Mouse (Mus musculus): ENCODE data around the gene Hnrnpll.

Gene Hnrnpll

GRCm38 (mm10) chr17:79998986-79999385, 63.1 kb downstream of the Hnrnpll start:
- DNase-seq (ENCODE audit: low read depth), result no peak

- DNase-seq (ENCODE audit: low read depth), result no peak
Measured at GRCm38 (mm10) chr17:79995091-79995691, 66.9 kb downstream of the Hnrnpll start.

GRCm38 (mm10) chr17:79992114-79992513, 70.0 kb downstream of the Hnrnpll start:
- no peak for DNase-seq (ENCODE audit: low read depth)

DNA sequence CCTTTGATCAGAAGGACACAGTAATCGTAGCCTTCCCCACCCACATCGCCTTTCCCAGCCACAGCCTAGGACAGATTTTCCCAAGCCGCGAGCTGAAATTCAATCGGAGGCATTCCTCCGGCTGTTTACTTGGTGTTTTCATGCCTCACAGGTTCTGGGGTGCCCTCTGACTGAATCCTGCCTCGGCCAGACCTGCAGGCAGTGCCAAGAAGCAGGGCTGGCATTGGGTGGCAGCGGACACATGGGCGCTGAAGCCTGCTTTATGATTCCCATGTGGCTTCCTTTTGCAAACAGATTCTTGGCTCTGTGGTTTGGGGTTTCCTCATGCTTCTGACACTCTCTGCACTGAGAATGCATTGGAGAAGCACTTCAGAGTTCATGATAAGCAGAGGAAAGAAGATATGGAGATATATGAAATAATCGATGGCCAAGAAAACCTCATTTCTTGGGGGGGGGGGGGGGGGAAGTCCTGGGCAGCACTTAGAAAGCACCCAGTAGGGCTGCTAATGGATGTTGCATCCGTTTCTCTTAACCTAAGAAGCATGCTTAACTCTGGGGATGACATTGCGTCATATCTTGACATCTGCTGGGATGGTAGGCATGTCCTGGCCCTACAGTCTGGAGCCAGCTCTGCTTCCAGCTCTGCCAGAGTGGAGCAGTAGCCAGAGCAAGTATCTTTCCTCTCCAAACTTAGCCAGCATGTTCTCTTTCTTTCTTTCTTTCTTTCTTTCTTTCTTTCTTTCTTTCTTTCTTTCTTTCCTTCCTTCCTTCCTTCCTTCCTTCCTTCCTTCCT, 70.8 kb downstream of the Hnrnpll start:
- no peak for DNase-seq (ENCODE audit: low read depth)

GRCm38 (mm10) chr17:79990161-79990560, 72.0 kb downstream of the Hnrnpll start:
- no peak for DNase-seq (ENCODE audit: low read depth)

- no peak for DNase-seq (ENCODE audit: low read depth)
Measured at GRCm38 (mm10) chr17:79984450-79984849, 77.7 kb downstream of the Hnrnpll start.

GRCm38 (mm10) chr17:79982955-79983529, 79.1 kb downstream of the Hnrnpll start:
- DNase-seq (ENCODE audit: low read depth), result no peak

DNA sequence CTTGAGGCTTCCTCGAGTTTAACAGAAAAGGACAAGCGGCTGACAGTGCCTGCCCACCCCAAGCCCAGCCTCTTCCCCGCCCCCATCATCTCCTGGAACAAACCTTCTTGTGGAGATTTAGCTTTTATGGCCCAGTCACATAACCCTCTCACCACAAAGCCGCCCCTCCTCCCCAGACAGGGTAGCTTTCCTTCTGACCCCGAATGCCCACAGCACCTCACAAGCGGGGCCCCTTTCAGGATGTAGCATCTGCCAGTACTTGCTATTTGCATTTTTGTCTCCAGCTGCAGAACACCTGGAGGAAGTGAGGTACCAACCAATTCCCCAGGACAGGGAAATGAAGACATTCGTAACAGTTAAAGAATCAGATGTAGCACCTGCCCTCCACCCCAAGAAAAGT, 79.6 kb downstream of the Hnrnpll start:
- DNase-seq (ENCODE audit: low read depth), result no peak

GRCm38 (mm10) chr17:79981758-79982481, 80.2 kb downstream of the Hnrnpll start:
- DNase-seq (ENCODE audit: low read depth), result no peak

DNA sequence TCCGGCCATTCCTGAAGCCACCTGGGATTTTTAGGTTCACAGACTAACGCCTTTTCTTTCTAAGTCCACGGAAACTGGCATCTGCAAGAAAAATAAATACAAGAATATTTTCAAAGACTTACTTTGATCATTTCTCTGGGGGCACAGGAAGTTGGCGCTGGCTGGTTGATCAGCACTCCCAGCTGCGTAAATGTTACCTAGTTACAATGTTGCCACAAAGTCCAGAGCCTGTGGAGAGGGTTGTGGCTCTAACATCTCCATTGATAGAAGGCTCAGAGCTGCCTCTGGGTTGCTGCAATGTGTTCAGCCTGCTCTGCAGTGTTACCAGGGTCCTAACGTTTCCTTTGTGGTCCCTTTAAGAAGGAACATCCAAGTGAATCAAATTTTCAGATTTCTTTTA, 80.8 kb downstream of the Hnrnpll start:
- no peak for DNase-seq (ENCODE audit: low read depth)

DNA sequence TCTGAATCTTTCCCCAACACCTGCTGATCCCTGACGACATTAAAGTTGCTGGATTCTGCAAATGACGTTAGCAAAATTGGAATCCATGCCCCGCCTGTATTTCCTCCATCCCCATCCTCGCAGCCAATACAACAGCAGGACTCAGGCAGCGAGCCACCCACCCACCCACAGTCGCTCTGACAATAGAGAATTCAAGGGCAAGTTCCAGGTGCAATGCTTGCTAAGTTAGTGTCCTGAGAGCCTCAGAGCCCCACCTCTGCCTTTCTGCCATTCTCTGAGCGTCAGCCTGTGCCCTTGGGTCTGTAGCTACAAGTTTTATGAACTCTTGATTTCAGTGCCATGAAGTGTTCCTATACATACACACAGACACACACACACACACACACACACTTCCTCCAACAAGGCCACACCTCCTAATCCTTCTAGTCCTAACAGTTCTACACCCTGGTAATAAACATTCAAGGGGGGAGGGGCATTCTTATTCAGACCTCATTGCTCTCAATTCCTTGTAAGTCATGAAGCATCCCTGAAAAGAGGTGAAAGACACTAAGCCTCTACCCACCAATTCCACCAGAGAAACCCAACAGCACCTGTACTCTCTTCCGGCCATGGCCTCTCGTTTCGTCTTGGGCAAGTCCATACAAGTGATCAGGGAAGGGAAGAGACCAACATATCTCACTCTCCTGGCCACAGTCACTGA, 81.6 kb downstream of the Hnrnpll start:
- no peak for DNase-seq (ENCODE audit: low read depth)

All from naive thymus-derived CD4-positive, alpha-beta T cell, adult 2 months (primary cell).